Mouse (Mus musculus): ENCODE results near the gene Ubb.
"Not testable (repeated sequence)": the region's sequence is repeated elsewhere in the genome, so short reads cannot be mapped to it uniquely, and the experiment has no call there.

The Ubb gene

DNA sequence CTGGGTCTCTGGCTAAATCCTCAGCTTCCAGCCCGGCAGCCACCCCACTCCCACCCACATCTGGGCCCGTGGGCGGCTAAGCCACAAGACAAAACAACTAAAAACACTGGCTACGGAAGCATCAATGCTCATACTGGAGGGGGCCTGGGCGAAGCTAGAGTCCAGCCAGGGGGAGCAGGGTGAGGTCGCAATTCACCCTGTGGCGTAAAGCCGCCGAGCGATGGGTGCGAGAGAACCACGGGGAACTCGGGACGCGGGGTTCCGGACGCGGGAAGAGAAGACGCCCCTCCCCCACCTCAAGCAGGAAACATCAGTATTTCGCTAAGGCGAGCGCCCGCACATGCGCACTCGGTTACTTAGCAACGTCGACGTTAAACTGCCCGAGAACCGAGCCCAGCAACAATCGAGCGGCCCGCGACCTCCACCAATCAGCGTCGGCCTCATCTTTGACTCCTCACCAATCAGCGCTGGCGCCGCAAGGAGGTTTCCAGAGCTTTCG lies at the start of gene Ubb:
Gene Ubb (plus strand): TSS at position 445 of the 499 bp plus-strand sequence.
- peak; percentile 99 for DNase-seq

DNA sequence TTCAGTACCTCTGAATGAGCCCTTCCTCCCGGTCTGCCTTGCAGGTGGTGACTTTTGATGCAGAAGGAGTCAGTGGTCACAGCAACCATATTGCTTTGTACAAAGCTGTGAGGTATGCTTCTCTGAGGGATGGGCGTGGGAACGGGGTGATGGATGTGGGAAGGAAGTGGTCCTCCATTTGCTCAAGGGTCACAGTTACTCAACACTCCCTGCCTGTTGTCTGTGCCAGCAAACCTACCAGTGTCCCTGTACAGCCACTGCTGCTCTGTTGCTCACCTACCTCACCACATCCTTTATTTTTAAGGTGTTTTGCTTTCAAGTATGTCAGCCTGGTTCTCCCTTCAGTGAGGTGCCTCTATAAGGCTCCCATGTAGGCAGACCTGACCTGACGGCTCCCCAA lies 43.3 kb upstream of the Ubb start:
- DNase-seq: no peak

DNA sequence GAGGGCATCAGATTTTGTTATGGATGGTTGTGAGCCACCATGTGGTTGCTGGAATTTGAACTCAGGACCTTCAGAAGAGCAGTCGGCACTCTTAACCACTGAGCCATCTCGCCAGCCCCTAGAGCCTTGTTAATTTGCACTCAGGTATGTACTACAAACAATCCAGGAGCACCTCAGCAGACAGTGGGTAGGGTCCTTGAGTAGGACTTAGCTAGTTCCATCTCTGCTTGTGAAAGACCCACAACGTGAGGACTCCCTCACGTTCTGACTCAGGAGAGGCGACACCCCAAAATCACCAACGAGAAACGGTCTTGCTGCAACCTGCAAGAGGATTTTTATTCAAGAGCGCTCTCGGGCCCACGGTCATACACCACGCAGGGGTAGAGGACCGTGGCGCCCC lies 42.6 kb upstream of the Ubb start:
- DNase-seq: not testable (repeated sequence)

DNA sequence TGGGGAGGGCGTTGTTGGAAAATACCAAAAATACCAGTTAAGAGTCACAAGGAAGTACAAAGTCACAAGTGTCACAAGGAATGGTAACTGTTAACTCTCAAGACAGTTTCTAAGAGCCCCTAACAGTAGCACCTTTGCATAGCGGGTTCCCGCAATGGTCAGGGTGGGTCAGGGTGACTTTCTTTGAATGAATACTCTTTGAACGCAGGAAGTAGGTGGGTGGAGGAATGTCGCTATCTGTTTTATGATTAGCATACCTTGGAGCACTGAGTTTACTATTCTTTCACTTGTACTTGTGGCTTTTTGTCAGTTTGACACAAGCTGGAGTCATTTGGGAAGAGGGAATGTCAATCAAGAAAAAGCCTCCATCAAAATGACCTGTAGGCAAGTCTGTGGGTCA lies 42.2 kb upstream of the Ubb start:
- not testable (repeated sequence) for DNase-seq

DNA sequence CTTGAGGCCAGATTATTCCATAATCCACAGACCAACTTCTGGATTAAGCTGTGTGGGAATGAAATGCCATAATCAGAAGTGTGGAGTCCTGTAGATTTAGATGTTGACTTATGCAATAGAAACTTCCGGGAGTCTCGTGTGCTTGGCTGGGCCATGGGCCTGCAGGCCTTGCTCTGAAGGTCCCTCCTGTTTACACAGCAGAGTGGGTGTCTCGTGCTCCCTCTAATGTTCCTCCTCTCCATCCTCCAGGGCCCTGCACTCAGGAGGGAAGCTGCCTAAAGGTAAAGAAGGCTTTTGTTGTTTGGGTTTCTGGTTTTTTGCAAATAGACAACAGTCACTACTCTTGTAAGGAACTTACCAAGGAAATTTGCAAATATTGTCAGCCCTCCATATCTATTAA lies 41.4 kb upstream of the Ubb start:
- DNase-seq: no peak

DNA sequence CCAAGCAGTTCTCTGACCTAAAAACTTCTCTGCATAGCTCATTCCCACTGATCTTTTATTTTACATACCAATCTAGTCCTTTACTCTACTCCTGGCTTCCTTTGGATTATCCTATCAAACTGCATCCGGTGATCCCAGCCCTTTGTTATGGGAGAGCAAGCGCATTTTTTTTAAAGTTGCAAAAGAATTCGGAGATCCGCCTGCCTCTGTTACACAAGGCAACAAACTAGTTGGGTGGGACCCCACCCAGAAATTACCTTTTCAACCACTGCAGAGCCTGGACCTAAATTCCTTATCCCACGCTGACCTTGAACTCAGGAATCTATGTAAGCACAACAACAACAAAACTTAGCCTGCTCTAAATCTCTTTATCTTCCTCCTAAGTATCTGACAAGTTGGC lies 40.0 kb upstream of the Ubb start:
- no peak for DNase-seq

DNA sequence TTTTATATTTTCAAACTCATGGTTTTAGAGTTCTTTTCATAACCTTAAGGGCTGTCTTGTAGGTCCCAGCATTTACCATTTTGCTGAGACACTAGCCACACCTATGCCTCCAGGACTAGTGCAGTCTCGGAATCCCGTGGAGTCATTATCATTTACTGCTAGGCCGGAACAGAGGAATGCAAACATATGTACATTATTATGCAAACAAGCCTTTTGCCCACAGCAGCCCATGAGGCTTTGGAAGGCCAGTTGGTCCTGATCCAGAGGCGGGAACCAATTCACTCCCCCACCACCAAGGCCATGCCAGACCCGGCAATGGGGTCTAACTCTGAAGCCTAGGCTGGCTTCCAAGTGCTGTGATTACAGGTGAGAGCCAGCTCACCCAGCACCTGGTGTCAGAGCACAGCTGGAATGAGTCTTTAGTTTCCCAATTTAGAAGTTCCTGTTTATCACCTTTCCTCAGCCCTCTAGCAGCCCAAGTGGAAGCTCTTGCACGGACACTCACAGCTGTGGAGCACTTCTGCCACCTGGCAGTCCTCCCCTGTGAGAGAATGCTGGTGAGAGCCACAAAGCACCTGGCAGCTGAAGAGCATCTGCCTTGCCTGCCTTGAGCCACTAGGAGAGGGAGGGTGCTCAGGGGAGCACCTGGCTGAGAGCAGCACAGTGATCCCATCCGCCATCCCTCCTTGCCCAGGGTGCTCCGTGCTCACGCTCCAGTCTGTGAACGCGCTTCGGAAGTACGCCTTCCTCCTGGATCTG lies 39.3 kb upstream of the Ubb start:
- DNase-seq: no peak

DNA sequence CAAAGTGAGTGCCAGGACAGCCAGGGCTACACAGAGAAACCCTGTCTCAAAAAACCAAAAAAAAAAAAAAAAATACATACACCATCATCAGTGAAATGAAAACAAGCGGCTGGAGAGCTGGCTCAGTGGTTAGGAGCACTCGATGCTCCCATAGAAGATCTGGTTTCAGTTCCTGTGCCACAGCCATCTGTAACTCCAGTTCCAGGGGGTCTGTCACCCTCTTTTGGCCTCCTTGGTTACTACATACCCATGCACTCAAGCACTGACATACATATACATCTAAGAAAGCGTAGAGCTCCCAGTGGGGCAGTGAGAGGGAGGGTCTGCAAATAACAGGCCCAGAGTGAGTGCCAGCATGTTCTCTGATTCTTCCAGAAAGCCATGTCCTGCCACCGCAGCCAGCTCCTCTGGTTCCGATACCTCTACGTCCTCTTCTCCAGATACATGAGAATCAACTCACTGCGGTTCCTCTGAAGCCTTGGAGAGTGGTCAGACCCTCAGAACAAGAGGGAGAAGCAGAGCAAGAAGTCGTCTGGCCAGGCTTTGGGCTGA lies 38.4 kb upstream of the Ubb start:
- DNase-seq: no peak

DNA sequence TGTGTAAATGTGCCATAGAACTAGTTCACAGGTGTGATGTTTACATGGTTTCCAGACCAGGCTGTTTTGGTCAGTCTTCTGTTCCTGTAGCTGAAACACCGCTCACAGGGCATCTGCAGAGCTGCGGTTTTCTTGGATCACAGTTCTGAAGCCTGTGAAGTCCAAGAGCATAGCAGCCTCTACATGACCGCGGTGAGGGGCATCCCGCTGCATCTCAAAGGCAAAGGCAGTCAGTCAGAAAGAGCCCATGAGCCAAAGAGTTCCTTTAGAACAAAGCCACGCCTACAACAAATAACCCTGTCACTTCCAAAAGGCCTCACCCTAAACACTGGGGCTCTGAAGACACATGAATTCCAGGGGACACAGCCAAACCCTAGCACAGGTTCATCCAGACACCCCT lies 37.7 kb upstream of the Ubb start:
- DNase-seq: no peak

DNA sequence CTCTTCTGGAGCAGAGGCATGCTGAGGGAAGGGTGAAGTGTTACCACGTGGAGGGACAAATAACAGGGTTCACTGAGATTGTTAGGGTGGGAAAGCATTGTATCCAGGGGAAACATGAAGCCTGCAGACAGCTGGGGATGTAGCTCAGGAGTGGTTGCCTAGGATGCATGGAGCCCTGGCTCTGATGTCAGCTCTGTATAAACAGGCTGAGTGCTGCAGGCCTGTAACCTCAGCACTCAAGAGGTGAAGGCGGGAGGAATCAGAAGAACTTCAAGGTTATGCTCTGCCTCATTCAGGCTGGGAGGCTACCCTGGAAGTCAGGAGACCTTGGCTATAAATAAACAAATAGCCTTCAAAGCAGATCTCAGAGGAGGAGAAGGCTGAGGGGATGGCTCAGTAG lies 32.0 kb upstream of the Ubb start:
- DNase-seq: no peak

DNA sequence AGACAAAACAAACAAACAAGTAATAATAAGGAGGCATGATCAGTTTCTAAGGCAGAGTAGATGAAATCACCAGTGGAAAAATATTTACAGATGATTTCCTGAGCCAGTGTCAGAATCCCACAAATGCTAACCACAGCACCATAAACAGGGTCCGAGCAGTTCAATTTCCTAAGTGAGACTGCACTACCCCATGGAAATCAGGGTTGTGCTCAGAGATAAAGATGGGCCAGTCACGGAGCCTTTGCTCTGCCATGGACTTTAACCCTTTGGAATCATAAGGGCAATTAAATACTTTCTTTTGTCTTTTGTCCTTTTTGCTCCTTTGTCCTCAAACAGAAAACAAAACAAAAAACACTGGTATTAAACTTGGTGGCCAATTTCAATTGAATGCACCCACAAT lies 28.7 kb upstream of the Ubb start:
- no peak for DNase-seq

DNA sequence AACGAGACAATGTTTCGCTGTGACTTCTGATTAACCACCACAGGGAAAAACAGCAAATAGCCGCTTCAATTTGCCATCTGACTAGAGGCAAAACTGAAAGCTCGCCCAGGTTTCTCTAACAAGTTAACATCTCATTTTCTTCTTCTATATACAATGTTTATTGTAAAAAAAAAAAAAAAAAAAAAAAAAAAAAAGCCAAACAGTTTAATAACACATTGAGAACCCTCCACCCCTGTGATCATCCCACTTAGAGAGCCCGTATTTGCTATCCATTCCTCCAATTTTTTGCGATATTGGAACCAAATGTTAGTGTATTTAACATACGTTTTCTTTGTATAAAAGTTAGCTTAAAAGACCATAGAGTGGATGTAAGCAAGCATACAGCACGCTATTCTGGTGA lies 13.9 kb upstream of the Ubb start:
- DNase-seq: no peak

DNA sequence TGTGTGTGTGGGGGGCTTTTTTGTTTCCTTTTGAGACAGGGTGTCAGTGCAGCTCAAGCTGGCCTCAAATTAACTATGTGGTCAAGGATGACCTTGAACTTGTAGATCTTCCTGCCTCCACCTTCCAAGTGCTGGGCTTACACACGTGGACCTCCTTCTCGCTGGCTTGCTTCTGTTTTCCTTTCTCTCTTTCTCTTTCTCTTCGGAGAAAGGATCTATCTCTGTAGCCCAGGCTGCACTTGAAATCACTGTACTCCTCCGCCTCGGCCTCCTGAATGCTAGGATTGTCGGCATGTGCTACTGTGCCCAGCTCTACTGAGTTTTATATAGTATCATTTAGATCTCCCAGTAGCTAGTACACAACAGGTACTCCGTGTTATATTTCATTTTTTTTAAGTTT lies 13.4 kb upstream of the Ubb start:
- no peak for DNase-seq

DNA sequence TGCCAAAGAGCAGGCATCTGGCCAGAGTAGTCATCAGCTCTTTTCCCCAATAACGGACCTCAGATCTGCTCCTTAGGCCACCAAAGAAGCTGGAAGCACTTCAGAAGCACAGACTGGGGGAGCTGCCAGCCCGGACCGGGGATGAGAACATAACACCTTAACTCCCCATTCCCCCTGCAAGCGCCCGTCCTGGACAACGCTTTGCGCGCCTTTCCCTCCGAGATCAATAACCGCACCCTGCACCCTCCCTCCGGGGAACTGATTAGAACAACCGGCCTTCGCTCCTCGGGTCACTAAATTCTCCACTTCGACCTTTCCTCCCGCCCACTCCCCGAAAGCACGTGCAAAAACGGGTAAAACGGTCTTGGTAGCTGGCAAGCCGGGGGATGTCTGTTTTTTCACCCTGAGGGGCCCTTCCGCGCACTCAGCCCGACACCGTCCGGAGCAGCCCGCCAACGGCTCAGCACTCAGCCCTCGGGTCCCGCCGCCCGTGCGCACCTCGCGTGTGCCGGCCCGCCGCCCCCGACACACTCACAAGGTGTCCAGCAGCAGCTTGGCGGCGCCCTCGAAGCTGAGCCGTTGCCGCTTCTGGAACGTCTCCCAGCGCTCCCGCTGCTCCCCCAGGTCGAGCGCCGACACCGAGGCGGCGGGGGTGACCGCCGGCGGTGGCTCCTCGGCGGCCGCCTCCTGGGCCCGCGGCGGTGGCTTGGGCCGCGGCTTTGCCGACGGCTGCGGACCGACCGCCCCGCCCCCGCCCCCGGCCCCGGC lies 12.5 kb upstream of the Ubb start:
- DNase-seq: peak; percentile 52

DNA sequence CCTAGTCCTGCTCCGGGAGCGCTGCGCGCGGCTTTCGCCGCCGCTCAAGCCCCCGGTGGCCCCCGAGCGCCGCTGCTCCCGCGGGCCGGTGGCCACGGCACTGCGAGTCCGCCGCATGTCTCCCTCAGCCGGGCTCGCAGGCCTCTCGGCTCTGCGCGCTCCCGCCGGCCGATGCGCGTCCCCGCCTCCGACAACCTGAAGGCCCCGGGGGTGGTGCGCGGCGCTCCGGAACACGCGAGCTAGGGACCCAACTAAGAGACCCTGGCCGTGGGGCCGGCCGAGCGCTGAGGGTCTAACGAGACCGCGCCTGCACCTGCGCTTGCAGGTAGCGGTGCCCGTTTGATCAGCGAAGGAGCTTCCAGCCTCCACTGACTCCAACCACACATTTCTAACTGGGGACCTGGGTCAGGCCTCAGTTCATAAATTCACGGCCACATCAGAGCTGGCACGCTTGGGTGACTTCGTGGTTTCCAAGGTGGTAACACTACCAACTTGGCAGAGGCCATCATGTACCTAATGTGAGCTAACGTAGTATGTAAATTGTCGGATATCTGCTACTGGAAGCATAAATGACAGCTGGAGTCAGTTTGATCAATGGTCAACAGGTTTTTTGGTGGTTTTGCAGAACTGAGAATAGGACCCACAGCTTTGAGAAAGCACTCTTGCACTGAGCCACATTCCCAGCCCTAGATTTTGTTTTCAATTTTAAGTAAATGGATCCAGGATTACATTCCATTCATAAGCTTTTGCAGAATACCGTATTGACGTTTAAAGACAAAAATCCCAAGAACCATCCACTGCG lies 11.7 kb upstream of the Ubb start, which contains the start of gene Cenpv:
Gene Cenpv (minus strand): TSS at position 173 of the 802 bp plus-strand sequence.
- peak; percentile 79 for DNase-seq

DNA sequence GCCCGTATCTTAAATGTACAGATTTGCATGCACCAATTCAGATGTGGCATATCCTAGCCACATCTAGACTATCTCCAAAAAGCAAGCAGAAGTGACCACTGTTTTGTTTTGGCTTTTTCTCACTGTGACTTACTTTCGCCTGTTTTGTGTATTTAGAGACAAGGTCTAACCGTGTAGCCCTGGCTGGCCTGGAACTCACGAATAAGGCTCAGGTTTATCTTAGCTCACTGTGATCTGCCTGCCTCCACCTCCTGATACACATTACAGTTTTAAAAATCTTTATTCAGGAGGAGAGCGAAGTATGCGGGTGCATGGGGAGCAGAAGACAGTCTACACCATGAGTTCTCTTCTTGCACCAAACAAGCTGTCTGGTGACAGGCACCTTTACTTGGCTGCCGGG lies 10.8 kb upstream of the Ubb start:
- no peak for DNase-seq

DNA sequence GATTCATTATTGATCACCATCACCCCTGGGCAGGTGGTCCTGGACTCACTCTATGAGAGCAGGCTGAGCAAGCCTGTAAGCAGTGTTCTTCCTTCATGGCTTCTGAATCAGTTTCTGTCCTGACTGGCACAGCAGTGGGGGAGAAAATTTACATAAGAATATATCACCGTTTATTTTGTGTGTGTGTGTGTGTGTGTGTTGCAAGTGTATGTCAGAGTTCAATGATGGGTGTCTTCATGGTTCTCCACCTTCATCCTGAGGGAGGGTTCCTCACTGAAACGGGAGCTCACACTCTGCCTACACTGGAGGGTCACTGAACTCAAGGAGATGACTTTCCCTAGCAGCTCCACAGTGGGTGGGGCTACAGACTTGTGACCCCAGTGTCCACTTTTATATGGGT lies 10.0 kb upstream of the Ubb start:
- no peak for DNase-seq

DNA sequence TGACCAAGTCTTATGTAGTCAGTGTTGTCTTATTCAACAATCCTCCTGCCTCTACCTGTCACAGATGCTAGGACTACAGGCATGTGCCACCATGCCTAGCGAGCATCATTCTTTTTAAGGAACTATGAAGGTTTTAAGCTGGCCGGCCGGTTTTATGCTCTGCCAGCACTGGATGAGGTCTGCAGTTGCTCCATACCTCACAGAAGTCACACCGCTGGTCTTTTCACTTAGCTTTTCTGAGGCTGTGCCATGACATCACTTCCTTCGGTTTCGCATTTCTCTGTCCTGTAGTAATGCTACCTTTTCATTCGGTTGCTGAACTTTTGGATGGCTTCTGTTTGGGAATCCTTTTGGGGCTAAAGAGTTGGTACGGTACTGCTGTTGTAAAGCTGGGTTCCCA lies 9.4 kb upstream of the Ubb start:
- no peak for DNase-seq

DNA sequence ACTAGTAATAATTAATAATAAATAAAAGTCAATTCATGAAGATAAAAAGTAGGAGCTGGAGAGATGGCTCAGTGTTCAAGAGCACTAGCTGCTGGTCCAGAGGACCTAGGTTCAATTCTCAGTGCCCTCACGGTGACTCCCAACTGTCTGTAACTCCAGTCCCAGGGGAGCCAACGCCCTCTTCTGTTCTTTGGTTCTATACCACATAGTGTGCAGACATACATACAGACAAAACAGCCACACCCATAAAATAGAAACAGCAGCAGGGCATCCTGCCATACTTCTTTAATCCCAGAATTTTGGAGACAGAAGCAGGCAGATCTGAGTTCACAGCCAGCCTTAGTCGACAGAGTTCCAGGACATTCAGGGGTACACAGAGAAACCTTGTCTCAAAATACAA lies 7.0 kb upstream of the Ubb start:
- DNase-seq: no peak

DNA sequence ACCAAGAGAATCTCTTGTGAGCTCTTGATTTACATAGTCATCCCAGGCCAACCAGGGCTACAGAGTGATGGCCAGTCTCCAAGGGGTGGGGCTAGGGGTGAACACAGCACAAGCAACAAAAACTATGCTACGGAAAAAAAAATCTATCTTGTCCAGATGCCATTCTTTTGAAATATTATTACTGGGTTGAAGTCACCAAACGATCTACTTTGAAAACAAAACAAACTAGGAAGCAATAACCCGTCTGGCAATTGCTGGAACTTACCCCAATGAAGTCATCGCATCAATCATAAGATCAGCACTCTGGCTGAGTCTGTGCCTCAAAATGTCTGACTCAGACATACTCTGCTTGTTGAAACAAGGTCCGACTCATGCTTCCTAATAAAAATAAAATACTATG lies 1.2 kb upstream of the Ubb start:
- DNase-seq: peak; percentile 64

DNA sequence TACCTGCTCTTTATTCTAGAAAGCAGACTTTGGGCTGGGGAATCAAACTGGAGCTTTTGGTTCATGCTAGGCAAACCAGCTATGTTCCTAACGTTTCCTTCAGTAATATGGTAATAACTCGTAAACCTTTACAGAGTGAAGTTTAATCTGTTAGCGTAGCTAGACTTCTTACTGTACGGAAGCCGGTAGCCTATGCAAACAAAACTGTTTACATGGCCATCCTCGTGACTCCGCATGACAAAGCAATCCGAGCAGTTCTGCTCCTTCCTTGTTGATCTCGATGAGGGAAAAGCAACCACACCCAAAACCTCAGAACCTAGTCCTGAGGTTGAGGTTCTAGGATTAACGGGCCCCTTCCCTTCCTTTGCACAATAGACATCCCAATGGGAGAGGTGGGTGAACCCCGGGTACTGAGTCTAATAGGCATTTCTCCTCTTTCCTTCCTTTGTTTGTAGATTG lies 715 bp upstream of the Ubb start:
- DNase-seq: peak; percentile 38

DNA sequence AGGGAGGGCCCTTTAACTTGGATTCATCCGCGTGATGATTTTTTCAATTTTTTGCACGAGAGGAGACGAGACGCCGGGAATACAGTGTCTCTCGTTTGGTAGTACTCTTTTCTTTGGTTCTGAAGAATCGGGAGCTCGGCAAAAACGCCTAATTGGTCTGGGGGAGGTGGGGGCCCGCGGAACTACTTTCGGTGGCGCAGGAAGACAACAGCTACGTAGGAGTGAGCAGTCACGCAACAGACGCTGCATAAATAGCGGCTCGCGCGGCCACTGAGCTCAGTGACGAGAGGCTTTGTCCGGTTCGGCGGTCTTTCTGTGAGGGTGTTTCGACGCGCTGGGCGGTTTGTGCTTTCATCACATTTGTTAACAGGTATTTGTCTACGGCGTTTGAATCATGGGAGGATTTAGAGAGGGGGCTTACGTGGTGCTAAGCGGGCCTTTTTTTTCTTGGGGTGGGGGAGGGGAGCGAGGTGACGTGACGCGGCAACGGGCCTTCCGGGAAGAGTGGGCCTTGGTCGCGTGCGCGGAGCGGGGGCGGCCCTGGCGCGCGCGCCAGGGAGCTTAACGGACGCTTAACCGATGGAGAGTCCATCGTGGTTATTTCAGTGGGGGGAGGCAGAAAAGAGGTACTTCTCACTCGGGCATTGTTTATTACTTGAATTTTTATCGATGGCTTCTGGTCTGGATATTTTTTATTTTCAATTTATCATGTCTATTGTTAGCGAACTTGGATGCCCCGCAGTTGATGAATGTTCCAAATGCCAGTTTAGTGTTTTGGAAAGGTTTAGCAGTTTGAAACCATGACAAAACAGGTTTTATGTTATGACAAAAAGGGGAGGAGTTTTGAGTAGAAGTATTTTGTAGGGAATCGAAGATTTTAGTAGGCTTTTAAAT lies 502 bp downstream of the Ubb start:
- DNase-seq: peak; percentile 89
